Mouse (Mus musculus): ENCODE measurements around the gene Arhgap19.

Gene Arhgap19

DNA sequence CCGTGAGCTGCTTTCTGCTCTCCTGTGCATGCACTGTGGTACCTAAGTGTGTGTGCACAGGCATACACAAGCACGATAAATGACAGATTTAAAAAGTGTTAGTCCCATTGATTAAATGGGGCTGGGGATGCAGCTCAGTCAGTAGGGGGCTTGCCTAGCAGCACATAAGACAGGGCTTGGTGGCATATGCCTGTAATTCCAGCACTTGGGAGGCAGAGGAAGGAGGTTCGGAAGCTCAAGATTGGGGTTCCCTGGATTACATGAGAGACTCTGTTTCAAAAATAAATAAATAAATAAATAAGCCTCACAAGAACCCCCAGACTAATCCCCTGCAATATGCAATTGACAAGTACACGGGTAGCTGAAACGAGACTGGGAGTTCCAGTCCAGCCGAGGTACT, 1.4 kb downstream of the Arhgap19 start:
- DNase-seq (ENCODE audit: low read depth, low spot score) = no peak

GRCm38 (mm10) chr19:41797536-41797935, 4.3 kb downstream of the Arhgap19 start:
- DNase-seq (ENCODE audit: low read depth, low spot score) = no peak

DNA sequence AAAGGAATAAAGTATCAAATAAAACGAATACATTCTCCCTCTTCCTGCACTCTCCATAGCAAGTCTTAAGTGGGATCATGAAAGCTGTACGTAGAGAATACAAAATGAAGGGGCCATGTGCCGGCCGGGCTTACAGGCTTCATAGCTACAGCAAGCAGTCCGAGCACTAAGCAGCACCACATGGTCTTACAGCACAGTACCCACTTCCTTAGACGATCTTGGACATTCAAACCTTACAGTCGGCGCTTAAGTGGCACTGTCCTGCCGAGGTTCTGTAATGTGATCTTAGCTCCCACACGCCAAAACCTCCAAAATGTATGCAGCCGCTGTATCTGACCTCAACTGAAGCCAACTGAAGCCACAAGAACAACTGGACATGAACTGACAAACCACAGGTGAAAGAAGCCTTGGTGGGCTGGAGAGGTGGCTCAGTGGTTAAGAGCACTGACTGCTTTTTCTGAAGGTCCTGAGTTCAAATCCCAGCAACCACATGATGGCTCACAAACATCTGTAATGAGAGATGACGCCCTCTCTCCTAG, 5.0 kb downstream of the Arhgap19 start:
- no peak for DNase-seq (ENCODE audit: low read depth, low spot score)

DNA sequence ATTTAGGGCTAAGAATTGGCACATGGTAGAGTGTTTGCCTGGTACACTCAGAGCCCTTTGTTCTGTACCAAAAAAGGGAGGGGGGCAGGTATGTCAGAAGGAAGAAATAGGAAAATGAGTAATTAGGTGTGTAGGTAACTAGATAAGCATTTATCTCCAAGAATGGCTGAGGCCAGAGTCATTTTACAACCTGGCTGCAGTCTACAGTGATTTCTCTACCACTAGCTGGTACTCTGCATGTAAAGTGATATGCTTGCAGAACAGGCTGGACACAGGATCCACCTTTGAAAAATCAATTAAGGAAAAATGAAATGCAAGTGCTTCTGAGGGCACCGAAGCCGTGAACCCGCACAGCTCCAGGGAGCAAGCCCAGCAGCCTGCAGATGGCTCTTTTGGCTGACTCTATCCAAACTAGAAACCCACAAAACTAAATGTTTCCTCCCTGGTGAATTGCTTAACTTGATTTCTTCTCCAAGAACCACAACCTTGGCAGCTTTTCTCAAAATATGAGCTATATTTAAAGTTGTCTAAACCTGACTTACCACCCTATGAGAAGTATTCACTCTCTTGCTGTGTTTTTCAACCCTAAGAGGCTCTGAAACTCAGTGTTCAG, 5.6 kb downstream of the Arhgap19 start:
- DNase-seq (ENCODE audit: low read depth, low spot score) = no peak

DNA sequence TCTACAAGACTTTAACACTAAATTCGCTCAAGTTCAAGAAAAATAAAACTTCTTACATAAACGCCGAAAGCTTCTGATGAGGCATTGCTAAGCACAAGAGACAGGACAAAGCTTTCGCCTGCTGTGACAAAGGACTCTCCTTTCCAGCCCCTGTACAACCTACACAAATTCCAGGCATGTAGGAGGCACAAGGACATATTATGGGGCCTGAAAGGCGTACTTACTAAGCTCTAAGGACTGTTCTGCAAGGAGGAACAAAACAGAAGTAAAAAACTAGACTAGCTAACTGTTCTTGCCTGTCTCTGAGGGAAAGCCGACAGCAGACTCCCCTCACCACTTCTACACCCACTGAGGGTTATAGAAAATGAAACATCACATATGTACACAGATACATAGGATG, 6.9 kb downstream of the Arhgap19 start:
- DNase-seq (ENCODE audit: low read depth, low spot score) = no peak

- DNase-seq (ENCODE audit: low read depth, low spot score) = no peak
Measured at GRCm38 (mm10) chr19:41794017-41794416, 7.8 kb downstream of the Arhgap19 start.

DNA sequence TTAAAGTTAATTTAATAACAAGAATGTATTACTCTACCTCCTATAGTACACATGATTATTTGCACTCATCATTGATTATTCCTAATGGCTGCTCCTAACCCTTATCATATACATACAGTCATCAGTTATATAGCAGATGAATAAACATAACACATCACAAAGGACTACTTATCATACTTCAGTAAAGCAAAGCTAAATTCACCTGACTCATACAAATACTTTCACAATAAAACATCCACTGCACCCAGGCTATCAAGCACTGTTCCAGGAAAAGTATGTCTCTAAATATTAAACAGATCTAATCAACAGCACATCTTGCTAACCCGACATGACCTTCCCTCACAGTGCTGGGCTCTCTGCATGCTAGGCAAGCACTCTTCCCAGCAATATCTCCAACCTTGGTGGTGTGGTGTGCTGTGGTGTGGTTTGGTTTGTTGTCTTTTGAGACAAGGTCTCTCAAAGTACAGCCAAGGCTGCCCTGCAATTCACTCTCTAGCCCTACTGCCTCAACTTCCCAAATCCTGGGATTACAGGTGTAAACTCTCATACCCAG, 8.8 kb downstream of the Arhgap19 start:
- DNase-seq (ENCODE audit: low read depth, low spot score) = no peak

DNA sequence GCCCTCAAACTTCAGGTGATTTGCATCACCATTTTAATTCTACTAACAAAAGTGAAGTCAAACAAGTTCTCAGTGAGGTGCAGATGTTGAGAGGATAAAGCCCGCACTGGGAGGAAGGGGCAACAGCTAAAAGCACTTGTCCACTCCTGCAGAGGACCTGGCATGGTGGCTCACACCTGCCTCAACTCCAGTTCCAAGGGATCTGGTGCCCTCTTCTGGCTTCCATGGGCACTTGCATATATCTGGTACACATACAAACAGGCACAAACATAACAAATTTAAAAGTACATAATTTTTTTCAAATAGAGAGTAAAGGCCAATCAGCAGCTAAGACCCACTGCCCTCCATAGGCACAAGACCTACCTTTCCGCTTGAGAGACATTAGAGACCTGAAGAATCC, 10.5 kb downstream of the Arhgap19 start:
- no peak for DNase-seq (ENCODE audit: low read depth, low spot score)

GRCm38 (mm10) chr19:41789110-41789961, 12.5 kb downstream of the Arhgap19 start:
- DNase-seq (ENCODE audit: low read depth, low spot score) = no peak

GRCm38 (mm10) chr19:41786896-41787295, 15.0 kb downstream of the Arhgap19 start:
- no peak for DNase-seq (ENCODE audit: low read depth, low spot score)

DNA sequence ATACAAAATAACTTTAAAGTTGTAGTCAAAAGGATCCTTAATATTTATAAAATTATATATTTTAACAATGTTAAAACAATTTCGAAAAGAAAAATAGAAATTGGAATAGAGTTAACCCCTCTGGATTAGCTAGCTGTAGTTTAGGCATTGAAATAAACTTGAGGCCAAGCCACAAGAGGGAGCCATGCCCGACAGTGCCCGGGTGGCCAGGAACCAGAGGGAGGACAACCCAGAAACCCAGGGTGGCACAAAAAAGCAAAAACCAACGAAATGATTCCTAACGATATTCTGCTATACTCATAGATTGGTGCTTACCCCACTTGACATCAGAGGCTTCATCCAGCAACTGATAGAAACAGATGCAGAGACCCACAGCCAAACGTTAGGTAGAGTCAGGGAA, 24.3 kb downstream of the Arhgap19 start:
- DNase-seq (ENCODE audit: low read depth, low spot score) = no peak

- no peak for DNase-seq (ENCODE audit: low read depth, low spot score)
Measured at GRCm38 (mm10) chr19:41768711-41769110, 33.1 kb downstream of the Arhgap19 start.

- DNase-seq (ENCODE audit: low read depth, low spot score) = no peak
Measured at GRCm38 (mm10) chr19:41766628-41767027, 35.2 kb downstream of the Arhgap19 start.

DNA sequence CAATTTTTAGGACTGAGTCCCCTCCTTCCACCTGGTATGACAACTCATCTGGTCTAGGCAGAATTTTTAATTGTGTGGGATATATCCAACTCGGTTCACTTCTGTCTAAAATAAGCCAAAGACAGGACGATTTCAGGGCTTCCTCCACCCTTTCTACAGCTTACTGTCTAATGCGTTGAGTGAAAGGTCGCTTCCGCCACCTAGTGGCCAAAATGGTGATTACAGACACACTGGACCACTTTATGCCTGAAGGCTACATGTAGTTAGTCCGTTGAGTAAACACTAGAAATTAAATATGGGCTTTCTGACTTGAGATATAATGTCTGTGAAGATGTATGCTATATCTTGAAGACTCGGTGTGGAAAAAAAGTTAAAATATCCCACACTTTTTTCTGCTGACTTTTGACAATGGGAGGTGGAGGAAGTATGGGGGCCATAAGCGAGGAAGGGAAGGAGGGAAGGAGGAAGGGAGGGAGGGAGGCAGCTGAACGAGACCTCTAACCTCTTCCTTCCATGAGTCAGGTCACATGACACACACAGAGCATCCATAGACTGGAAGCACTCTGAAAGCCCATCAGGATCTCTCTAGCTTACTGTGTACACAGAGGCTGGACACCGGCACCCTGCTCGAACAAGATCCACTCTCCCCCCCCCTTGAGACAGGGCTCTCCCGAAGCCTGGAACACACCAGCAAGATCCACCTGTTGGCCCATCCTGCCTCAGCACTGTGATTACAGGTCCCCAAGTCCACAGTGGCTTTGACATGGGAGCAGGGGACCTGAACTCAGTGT, 37.8 kb downstream of the Arhgap19 start:
- peak; percentile 83 for DNase-seq (ENCODE audit: low read depth, low spot score)

DNA sequence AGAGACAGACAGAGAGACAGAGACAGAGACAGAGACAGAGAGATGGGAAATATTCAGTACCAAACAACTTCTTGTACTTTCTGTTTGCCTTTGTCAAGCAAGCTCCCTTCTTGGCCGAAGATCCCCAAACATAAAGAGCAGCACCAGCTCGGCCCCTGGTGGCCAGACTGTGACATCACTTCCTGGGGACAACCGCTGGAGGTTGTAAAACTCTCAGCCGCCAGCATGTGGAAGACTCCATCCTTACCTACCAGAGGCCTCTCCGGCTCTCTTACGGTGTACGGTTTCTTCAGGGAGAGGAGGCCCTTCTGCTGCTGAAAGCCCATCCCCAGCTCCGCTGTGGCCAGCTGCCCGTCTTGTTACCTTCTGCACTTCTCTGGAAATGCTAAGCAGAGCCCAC, 40.3 kb downstream of the Arhgap19 start:
- no peak for DNase-seq (ENCODE audit: low read depth, low spot score)

- DNase-seq (ENCODE audit: low read depth, low spot score) = no peak
Measured at GRCm38 (mm10) chr19:41759765-41760164, 42.1 kb downstream of the Arhgap19 start.

DNA sequence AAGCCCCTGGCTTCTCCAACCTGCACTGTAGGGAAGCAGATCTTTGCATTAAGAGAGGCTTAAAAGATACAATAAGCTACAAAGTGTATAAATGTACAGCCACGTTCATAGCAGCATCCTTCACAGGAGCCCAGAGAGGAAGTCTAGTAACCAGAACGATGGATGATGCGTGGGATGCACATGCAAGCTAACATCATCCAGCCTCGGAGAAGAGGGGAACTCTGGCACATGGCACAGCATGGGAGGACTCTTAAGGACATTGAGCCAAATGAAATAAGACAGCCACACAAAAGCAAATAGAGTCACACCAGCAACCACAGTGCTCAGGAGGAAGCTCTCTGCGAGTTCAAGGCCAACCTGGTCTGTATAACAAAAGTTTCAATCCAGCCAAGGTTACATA, 42.6 kb downstream of the Arhgap19 start:
- no peak for DNase-seq (ENCODE audit: low read depth, low spot score)

GRCm38 (mm10) chr19:41754760-41755159, 47.1 kb downstream of the Arhgap19 start:
- DNase-seq (ENCODE audit: low read depth, low spot score) = no peak

- no peak for DNase-seq (ENCODE audit: low read depth, low spot score)
Measured at GRCm38 (mm10) chr19:41751906-41752305, 49.9 kb downstream of the Arhgap19 start.

- DNase-seq (ENCODE audit: low read depth, low spot score) = no peak
Measured at GRCm38 (mm10) chr19:41747436-41747835, 54.4 kb downstream of the Arhgap19 start.

- DNase-seq (ENCODE audit: low read depth, low spot score) = no peak
Measured at GRCm38 (mm10) chr19:41745941-41746557, 55.8 kb downstream of the Arhgap19 start.

Data from embryo, embryonic 11.5 days (tissue).